Mouse (Mus musculus): ENCODE data around the gene Usp40.

GRCm38 (mm10) chr1:87961459-87962167, 46.7 kb downstream of the Usp40 start:
- no peak for TF ChIP-seq POLR2A (IDR thresholded peaks at IDR 0.05; ENCODE audit: borderline replicate concordance, control insufficient read depth, low read depth, low read length)
- TF ChIP-seq CTCF (IDR thresholded peaks at IDR 0.05; ENCODE audit: control insufficient read depth, insufficient read depth, low read length) = no peak

All from bone marrow, adult 2 months (tissue).